Mouse (Mus musculus): ENCODE results near the gene Akap3. TPM values are rescaled to one million over a fixed set of nuclear protein-coding genes. Genes with fewer than 3 reads are reported as not detected.

The Akap3 gene
- polyA plus RNA-seq (2017; shearing (Covaris generic)), result not detected

DNA sequence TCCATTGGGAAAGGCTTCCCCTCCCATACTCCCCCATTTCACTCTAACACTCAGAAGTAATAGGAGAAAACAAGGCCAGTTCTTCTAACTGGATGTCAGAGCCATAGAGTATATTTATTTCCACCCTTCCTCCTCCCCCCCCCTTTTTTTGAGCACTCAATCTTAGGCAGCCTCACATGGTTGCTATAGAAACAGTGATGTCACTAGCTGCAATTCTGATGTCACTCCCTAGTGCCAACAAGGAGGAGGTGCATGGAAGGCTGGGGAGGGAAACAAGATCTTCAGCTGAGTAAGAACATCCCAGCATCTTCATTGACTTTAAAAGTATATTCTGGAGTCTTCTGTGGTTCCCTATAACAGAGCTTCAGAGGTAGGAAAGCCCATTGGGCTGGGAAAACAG, at the start of gene Akap3:
Gene Akap3, plus strand, starts transcription at position 218 of the 400 bp plus-strand sequence.

DNA sequence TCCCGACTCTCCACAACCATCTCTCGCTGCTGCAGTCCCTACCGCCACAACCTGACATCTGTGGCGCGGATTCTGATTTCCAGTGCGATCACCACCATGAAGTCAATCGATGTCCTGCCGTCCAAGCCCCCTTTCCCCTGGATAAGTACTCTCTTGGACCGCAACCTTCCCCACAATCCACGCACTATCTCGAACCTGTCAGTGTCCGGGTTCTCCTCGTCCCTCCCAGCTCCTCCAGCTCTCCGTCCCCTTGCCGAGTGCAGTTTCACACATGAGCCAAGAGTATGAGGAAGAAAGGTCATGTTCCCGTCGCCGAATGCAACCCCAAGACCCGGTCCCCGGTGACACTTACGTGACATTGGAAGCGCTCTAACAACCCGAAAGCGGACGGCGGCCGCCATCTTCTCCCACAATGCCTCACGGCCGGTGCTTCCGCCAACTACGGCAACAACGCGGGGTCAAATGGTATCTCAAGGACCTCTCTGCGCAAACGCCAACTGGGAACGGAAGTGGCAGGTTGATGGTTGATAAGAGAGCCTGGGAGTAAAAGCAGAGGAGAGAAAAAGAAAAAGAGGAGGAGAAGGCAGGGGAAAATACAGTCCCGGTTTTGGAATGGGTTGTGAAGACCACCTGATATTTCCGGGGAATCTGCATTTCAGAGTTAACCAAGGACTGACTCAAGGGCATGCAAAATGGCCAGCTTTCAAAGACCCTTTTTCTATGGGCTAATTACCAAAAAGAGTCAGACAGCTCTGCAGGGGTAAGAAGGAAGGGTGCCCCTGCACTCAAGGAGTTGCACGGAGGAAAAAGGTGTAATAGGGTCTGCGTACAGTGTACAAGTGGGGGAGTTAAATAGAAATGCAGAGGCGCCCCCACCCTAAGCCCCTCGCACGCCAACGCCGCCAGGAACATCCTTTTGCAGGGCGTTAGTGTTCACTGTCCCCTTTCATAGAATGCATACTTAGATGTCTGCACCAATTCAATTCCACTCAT, 3.9 kb upstream of the Akap3 start, which contains the start of gene Ndufa9:
Gene Ndufa9, minus strand, starts transcription at position 425 of the 993 bp plus-strand sequence.

DNA sequence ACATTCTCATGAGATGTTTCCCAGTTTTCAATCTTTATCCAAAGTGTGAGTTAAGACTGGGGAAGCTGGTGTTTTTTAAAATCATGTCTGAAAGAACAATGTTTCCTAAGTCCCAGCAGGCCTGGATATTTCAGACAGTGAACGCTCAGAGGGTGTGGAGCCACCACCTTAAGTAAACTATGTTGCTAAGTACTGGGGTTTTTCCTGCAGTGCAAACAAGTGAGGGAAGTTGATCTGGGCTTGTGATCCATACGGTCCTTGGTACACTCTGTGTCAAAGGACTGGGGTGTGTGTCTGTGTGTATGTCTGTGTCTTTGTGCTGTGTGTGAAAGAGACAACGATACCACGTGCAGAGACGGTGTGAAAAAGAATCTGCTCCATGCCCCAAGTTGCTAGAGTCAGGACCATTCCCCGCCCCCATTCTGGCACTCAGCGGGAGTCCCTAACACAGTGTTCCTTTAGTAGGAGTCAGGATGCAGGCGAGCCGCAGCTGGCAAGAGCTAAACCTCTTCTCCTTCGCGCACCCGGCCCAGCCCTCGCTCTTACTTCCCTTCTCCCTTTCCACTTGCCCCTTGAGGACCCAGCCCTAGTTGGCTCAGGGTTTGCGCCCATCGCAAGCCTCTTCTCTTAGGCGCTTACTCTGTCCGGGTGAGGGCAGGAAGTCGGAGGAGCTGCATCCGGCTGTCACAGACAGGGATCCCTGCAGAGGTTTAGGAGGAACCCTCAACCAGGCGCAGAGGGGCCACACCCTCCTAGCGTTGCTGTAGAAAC, 68.4 kb downstream of the Akap3 start, which contains the start of gene Dyrk4:
Gene Dyrk4, minus strand, starts transcription at position 729 of the 771 bp plus-strand sequence.

Other genes with a start within 250 kb of the Akap3 start
- gene Kcna1, start 206.7 kb upstream of the Akap3 start, polyA plus RNA-seq (2017; shearing (Covaris generic)), result not detected
- 0.15 TPM for gene Kcna6, start 112.4 kb upstream of the Akap3 start, polyA plus RNA-seq (2017; shearing (Covaris generic))
- 169 TPM for gene Ndufa9, start 4.0 kb upstream of the Akap3 start, polyA plus RNA-seq (2017; shearing (Covaris generic))
- gene Dyrk4, start 68.7 kb downstream of the Akap3 start, polyA plus RNA-seq (2017; shearing (Covaris generic)), result 0.45 TPM
- gene Rad51ap1, start 86.5 kb downstream of the Akap3 start, polyA plus RNA-seq (2017; shearing (Covaris generic)), result 6.6 TPM
- gene D6Wsu163e, start 86.9 kb downstream of the Akap3 start, polyA plus RNA-seq (2017; shearing (Covaris generic)), result 16.4 TPM
- not detected for gene Fgf6, start 162.5 kb downstream of the Akap3 start, polyA plus RNA-seq (2017; shearing (Covaris generic))
- gene Fgf23, start 219.8 kb downstream of the Akap3 start, polyA plus RNA-seq (2017; shearing (Covaris generic)), result not detected

All from inflammation-experienced regulatory T-cells, adult 16 weeks (primary cell).